Mouse (Mus musculus): ENCODE measurements around the gene Pde6h. TPM values are rescaled to one million over a fixed set of nuclear protein-coding genes. Genes with fewer than 3 reads are reported as not detected.
A peak's percentile ranks its signal among the peaks of the same experiment; 100 is the strongest.
"Not testable (repeated sequence)": the region's sequence is repeated elsewhere in the genome, so short reads cannot be mapped to it uniquely, and the experiment has no call there.

The Pde6h gene
- total RNA-seq (2021) (1 to 10 TPM in 1 of 2 experiments, not detected in 1; 1.7 TPM), polyA plus RNA-seq (2012; rRNA removed) (not detected in 2 replicates)
- long read RNA-seq: 0 reads

DNA sequence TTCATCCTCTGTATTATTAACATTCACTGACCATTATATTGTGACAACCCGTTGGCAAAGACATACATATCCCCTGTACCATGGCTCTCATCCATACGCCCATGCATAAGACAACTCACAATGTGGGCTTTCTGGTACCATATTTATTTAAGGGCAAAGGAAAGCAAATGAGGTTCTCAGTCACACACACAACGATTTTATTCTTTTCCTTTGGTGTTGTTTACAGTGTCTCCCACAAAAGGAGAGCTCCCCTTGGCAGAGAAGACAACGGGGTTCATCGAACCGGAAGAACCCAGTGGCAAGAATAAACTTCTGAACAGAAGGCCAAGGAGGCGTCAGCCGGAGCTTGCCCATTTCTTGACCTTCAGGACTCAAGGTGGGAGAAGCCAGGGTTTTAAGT lies at the start of gene Pde6h:
Gene Pde6h, plus strand, starts transcription at position 301 of the 400 bp plus-strand sequence.
- no peak for DNase-seq

DNA sequence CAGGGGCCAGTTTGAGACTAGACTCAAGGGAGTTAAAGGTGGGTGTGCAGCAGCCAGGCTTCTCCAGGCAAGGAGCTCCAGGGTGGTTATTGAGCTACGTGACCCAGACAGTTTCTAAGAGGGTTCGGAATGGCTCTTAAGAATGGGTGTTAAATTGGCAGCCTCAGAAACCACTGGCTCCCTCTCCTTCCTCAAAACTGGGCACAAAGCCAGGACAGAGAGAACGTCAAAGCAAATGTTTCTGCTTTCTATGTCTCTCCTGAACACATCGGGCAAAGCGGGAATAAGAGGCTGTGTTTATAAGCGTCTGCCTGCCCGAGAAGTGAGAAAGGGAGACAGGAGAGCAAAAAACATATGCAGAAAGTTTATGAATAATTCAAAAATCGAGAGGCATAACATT lies 49.0 kb upstream of the Pde6h start:
- DNase-seq: no peak

DNA sequence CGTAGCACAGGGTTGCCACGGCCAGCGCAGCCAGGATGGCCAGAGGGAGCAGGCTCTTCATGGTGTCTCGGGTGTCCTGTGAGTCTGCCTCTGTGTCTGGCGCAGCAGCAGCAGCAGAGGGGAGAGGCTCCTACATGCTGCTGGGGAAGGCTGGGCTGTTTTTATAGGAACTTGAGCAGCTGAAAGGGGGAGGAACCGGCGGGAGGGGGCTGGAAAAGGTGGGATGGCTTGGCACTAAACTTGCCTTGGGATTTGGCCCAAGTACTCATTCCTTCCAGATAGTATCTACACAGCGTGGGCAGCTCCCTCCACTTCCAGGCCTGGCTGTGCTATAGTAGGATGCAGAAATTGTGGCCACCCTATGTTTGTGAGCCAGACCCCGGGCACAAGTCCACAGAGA lies 48.0 kb upstream of the Pde6h start, which contains the start of gene Mgp:
Gene Mgp, minus strand, starts transcription at position 154 of the 400 bp plus-strand sequence.
- DNase-seq: no peak

DNA sequence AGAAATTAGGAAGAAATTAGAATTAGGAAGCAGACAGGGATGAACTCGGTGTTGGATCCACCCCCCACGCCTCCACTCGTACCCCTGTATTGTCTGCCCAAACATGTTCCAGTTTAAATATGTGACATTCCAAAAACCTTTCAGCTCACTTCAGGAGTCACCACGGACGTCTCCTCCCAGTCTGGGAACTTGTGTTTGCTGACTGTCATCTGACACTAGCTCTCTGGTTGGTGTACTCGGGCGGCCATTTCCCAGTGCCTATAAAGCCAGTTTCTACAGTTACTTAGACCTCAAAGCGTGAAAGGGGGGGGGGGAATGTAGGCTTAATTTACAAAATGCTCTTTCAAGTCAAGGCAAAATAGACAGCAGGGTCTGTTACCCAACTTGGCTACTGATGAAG lies 42.0 kb upstream of the Pde6h start:
- DNase-seq: no peak

DNA sequence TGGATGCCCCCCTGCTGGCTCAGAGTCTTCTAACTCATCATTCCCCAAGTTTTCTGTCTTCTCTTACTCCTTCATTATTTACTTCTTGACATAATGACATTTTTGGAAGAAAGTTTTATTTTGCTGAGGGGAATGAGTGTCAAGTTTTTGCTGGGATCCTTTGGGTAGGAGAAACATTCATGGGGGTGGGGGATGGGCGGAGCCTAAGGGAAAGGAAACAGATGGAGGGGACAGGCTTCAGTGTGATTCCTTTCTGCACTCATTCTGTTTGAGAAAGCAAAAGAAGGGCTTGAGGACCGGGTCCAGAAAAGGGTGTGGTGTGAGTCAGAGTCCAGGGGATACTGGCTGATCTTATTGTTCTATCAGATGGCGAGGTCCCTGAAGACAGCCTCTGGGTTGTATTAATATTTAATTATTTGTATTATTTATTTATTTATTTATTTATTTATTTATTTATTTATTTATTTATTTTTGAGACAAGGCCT lies 40.2 kb upstream of the Pde6h start:
- DNase-seq: no peak

DNA sequence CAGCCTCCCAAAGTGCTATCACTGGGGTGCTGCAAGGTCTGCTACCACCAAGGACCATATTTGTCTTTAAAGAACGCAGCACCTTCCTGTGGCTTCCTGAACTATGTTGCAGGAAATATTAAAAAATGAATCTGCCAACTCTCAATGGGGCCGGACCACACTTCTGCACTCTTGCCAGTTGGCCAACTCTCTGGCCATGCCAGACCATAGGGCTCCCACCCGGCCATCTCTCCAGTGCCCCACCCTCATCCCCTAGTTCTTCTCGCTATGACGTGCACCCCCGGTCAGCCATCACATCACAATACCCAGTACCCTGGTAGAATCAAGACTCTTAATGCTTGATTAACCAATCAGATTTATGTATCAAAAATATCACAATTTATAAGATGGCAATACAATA lies 39.7 kb upstream of the Pde6h start:
- no peak for DNase-seq

DNA sequence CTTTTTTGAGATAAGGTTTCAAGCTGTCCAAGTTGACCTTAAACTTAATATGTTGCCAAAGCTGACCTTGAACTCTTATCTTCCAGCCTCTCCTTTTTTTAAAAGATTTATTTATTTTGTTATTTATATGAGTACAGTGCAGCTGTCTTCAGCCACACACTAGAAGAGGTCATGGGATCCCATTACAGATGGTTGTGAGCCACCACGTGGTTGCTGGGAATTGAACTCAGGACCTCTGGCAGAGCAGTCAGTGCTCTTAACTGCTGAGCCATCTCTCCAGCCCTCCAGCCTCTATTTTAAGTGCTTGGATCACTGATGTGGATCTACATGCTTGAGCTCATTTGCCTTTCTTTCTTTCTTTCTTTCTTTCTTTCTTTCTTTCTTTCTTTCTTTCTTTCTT lies 38.9 kb upstream of the Pde6h start:
- DNase-seq: not testable (repeated sequence)

DNA sequence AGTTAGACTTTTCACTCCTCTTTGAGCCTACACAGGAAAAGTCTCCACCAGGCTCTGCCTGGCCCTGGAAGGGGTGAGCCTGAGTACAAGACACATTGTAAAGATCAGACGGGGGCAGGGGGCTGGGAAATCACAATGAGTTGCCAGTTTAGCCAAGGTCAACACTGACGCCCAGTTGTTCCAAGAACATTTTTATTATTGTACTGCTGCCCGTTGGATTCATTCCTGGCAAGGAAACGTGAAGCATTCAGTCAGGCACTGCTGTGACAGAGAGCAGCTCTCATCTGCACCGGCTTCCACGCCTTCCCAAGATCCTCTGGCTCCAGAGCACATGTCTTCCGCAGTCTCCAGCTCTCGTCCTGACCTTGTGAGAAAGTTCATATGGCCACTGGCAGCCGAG lies 35.8 kb upstream of the Pde6h start:
- peak; percentile 77 for DNase-seq

DNA sequence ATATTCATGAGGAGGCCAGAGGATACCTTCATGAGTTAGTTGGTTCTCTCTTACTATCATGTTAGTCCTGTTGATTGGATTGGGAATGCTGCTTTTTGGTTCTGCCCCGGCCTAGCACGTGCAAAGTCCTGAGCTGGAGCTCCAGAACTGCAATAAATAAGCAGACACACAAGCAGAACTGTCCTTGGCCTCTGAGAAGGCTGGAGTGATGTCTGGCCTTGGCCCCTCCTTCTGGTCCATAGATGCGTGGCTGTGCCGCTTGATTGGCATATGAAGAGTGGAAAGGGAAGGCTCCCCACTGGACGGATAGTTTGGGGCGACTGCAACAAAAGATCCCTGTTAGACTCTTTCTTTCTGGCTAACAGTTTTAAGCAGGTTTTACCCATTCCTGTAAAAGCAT lies 34.6 kb upstream of the Pde6h start:
- DNase-seq: peak; percentile 56

DNA sequence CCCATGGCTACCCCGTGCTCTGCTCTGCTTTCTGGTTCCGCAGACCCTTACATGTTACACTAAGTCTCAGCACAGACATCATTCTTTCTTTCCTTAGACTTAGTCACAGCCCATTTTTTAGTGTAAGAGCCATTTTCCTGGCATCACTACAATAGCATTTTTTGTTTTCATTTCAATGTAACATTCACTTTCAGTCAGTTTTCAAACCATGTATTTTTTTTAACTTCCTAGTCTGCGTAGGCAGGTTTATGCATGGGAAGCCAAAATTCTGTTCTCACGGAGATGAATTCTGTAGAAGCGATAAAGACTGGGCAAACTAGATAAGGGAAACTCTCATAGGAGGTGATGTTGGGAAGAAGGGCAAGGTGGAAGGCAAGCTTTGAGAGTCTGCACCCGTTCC lies 34.1 kb upstream of the Pde6h start:
- no peak for DNase-seq

DNA sequence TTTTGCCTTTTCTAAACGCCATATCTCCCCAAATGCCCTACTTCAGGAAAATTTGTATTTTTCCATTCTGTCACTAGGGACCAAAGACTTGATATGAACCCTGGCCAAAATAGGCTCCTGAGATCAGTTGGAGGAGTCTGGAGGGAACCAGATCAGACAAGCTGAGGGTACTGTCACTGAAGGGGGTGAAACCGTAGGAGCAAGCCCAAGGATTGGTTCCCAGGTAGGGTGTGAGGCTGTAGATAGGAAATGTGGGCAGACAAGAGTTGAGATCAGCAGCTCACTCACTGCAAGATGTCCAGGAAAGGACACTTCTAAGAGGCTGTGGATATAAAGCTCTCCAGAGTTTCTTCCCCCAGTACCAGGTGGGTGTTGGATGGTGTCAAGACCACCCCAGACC lies 31.6 kb upstream of the Pde6h start:
- no peak for DNase-seq

DNA sequence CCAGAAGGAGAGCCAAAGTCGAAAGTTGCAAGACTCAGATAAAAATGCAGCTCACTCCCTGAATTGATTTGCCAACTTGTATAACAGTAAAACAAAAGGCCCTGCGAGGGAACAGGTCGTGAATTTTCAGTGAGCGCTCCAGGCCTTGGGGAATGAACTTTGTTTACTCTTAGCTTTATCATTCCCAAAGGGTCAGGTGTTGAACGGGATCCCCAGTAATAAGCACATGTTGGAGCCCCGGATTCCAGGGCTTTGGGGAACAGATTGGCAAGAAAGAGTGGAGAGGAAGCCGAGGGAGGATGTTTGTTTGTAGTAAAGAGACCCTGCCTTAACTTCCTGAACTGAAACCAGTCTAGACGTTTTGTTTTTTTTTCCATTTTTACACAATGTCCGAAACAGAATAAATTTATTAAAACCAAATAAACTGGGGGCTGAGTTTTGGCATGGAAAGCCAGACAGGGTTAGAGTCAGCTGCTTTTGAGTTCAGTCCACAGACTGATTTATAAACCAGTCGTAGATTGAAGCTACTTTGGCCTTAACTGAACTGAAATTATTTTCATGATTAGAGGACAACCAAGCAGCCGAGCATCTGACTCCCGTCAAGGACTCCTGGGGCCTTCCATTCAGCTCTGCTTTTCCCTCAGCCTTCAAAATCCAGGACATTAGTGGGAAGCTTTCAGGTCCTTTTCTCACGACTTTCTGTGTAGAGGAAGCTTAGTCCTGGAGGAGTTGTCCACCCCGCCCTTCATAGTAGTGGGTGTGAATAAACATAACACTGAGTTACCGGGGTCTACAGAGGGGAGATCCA lies 28.9 kb upstream of the Pde6h start:
- DNase-seq: no peak

DNA sequence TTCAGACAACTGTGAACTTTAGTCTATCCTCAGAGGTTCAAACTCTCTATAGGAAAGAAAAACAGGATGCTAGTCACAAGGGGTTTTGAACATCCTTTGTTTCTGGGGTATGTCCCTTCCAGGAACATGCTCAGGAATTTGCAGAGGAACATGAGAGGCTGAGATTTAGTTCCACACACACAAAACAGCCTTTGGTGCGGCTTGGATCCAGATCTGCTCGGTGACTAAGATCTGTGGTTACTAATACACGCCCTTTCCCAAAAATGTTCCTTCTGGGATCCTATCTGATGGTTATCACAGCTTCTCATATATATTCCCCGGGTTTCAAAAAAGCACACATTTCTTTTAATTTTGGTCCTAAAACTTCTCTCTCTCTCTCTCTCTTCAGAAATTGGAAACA lies 25.8 kb upstream of the Pde6h start:
- no peak for DNase-seq

DNA sequence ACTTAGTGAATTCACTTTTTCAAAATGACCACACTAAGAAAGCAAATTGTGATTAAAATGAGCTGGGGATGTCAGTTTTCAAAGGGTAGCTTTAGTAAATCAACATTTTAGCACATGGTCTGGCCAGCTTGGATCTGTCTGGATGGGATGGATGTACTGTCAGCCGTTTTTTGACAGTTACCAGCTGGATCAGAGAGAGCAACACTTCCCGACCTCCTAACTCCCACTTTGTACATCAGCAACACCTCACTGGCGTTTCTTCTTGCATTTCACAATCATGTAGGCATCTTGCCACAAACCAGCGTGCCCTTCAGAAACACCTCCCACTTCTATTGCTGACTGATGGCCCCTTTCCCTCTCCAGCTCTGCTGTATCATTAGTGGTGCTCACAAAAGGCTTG lies 25.4 kb upstream of the Pde6h start:
- DNase-seq: no peak

DNA sequence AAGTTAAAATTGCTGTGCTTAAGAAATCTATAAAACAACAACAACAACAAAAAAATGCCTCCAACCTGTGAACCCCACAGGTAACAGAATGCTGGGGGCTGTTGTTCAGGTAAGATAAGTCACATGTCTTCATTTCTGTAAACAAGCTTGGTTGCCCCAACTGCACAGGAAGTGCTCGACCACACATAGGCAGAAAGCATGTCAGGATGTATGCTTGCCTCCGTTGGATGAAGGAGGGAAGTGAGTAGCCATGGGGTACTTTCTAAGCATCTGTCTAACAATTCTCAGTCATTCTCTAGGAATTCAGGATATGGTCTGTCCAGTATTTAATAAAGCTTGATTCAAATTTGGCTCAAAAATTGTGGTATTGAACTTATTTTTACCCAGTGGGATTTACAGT lies 24.7 kb upstream of the Pde6h start:
- DNase-seq: no peak

DNA sequence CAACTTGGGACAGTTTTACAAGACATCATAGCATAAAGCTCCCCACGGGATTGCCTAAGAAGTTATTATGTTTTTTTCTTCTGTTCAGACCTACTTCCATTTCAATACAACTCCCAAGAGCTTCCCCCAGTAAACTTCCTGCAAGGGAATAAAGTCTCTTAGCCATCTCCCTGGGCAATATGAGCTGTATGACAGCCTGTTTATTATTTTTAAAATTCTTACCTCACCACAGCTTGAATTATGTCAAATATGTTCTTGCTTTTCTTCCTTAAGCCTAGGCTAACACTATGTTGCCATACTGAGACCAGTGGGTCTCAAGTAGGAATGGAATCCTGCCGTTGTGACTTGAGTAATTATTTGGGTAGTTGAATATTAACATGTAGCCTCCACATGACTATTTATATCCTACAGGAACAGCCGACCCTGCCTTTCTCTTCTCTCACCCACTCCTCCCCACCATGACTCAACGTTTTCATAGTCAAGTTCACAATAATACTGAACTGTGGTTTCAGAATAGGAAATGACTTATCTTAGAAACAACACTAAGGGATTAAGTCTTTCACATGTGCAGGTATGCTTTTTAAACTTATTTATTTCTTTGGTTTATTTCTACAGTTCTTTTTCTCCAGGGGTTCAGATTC lies 23.1 kb upstream of the Pde6h start:
- DNase-seq: no peak

DNA sequence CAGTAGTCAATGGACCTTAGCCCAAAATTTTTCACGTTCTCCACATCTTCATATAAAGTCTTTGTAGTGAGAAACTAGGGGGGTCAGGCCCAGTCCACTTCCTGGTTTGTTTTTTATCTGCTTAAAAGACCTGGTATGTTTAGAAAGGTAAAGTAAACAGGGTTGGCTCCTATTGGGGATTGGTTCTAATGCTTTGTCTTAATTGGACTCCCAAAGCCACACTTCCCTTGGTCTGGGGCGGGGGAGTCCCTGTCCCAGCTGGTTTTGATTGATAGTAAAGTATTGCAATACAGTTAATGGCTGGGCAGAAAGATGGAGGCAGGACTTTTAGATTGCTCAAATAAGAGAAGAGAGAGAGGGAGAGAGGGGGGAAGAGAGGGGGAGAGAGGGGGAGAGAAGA lies 22.6 kb upstream of the Pde6h start:
- no peak for DNase-seq

DNA sequence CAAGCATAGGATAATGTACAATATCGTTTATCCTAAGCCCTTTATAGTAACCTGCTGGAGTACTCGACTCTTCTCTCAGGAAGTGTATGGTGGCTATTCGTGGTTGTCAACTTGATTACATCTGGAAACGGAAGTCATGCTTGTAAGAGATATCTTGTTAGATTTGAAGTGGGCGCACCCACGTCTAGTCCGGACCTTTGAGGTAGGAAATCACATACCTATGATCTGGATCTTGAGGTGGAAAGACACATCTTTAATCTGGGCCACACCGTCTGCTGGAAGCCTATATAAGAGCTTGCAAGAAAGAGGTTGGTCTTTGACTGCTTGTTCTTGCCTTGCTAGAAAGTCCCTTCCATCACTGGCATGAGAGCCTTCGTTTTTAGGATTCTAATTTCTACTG lies 21.1 kb upstream of the Pde6h start:
- DNase-seq: no peak

DNA sequence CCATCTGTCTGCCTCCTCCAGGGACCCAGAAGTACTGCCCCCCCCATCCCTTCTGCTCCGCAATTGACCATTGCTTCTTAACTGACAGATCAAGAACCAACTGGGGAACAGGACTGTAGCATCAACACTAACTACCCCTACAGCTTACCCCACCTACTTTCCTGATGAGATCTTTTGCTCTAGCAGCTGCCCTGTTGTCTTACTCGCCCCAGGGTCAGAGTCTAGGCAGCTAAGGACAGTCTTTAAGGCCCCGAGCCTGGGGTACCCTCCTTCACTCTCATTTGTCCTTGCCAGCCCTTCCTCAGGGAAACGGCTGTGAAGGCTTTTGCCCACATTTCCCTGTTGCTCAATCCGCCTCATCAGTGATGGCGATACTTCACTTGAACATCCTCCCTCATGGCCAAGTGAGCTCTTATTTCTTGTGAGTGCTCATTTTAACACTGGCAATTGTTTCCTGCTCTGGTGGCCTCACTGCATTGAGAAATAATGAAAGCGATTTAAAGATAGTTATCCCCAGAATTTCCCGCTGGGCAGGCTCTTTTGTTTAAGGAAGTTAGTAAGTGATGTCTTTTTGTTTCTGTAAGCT lies 19.7 kb upstream of the Pde6h start:
- DNase-seq: no peak

DNA sequence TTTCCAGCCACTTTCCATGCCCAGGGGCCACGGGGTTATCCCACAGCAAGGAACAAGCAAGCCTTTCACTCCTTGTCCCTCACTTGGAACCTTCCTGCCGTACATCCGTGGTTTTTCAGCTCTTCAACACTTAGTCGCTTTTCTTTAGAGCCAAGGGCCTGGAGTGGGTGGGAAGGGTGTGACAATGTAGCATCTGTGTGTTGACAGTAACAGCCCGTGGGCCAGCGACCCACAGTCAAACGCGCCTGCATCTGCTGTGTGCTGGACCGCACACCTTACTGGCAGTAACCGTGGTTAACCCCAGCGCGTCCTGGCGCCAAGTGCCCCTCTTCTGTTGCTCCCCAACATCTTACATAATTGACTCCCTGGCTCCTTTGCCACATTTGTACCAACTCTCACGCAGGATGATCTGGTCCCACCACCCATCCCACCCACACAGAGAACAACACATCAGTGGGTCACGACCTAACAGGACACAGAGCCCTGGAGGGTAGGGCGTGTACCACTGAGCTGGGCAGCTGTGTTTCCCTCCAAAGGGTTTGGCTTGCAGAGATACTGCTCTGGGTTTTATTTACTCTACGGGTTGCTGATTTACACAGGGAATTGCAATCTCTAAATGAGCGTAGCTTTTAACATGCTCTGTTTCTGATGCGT lies 17.2 kb upstream of the Pde6h start:
- no peak for DNase-seq

DNA sequence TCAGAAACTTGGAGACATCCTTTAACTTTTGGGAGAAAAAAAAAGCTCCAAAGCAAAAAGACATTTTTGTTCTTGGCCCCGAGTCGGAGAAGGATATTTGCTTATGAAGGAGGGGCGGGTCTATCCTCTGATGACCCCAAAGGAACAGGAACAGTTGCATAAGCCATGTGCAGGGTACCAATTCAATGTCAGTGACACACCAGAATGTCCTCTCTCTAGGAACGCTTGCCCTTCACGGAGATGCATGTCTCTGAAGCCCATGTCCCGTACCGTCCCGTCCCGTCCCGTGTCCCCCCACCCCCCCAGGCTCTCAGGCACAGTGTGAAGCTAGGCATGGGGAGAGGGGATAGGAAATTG lies 16.7 kb upstream of the Pde6h start:
- DNase-seq: no peak

DNA sequence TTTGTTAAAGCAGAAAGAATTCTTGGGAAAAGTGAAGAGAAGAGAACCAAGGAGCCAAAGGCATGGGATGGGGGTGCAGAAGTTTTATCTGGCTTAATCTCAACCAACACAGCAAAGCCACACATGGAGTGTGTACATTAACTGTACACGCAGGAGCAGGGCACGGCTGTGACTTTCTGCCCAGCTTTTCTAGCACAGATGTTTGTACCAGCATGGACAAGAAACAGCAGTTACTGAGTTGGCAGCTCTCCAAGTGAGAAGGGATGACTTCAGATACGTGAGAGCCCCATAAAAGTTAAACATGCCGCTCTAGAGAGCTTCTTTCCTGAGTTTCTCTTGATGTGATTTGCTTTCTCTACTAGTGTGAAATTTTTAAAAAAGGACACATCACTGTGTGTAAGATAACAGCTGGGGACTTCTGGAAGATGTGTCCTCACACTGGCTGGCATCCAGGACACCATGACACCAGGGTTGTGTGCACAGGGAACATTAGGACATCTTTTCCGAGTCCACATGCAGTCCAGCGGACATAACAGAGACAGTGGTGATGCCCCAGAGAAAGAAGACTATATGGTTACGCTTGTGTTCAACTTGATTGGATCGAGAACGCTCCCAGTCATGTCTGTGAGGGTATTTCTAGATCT lies 13.3 kb upstream of the Pde6h start:
- no peak for DNase-seq

Data from adrenal gland, adult 2 months (tissue).